Mouse (Mus musculus): ENCODE data around the gene Lhx5.

GRCm38 (mm10) chr5:120427451-120427938 is 4.0 kb upstream of the Lhx5 start:
- TF ChIP-seq CTCF (IDR thresholded peaks at IDR 0.05; ENCODE audit: control insufficient read depth, insufficient read depth, low read length) (no peak), POLR2A (IDR thresholded peaks at IDR 0.05; ENCODE audit: borderline replicate concordance, control insufficient read depth, low read depth, low read length) (no peak)
